Mouse (Mus musculus) spleen, adult 2 months (tissue): Measurements from ENCODE around the gene Kat6b.

ENCODE experiments used
- CTCF ChIP-seq: fragments of 200-500 bp; IDR thresholded peaks from 2 replicates; pipeline ENCODE4 v1.5.1; 2011; ENCODE audit warnings: mild to moderate bottlenecking, inconsistent platforms; ENCODE audit not compliant: insufficient read depth, insufficient read length, insufficient replicate concordance; ENCODE audit errors: extremely low read depth
- POLR2A ChIP-seq: fragments of 200-500 bp; IDR thresholded peaks from 2 replicates; pipeline ENCODE4 v1.6.1; 2011; ENCODE audit warnings: low read depth, low read length, inconsistent platforms

DNA sequence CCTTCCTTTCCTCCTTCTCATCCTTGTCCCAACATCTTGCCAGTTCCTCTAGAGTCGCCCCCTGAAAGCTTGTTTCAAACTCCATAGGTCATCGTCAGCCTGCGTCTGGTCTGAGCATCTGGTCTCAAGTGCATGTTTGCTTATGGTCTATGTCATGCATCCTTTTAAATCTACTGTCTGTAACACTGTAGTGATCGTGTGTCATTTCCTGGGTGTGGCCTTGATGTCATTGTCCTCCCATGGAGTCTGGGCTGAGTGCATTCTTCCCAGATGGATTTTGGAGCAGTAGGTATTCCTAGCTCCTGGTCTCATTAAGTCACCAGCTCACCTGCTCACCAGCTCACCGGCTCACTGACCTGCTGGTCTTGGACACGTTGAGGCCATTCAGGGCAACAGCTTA, 213.8 kb downstream of the Kat6b start:
- TF ChIP-seq CTCF = no peak
- no peak for TF ChIP-seq POLR2A
